Mouse (Mus musculus) right cerebral cortex, adult 18-20 months (tissue): ENCODE measurements around the gene Fam117b.

Source experiments
- DNase-seq: peaks from one replicate; pipeline ENCODE4 v3.0.0; 2022; ENCODE audit warnings: mixed read lengths

Gene Fam117b

DNA sequence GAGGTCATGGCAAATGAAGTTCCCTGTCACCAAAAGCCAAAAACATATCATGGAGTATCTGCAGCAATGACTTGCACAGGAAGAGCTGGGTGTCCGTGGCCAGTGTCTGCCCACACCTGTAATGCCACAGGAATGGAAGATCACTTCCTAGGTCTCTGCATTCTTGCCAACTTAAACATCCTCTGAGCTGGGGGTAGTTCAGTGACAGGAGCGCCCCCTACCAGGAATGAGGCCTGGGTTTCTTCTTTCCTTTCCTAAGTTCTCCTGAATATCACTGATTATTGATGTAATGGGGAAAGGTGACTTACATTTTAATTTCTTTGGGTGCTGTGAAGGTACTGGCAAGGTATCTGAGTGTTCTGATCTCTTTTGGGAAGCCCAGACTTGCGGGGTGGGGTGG, 82.8 kb downstream of the Fam117b start:
- DNase-seq: no peak

DNA sequence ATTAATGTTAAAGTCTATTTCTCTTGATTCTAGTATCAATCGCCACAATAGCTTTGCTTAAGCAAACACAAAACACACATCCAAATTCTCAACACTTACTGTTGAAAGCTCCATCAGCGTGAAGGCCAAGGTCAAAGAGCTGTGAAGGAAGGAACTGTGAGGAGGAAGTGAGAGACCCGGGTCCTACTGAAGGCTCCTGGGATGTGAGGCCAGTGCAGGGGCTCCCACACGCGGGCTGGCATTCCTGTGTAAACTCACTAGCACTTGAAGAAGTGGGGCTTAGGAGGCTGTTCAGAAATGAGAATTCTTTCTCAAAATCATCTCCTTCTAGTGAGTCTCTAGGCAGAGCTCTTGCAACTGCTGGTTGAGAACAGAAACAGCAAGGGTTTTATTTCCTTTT, 84.5 kb downstream of the Fam117b start:
- DNase-seq: no peak

DNA sequence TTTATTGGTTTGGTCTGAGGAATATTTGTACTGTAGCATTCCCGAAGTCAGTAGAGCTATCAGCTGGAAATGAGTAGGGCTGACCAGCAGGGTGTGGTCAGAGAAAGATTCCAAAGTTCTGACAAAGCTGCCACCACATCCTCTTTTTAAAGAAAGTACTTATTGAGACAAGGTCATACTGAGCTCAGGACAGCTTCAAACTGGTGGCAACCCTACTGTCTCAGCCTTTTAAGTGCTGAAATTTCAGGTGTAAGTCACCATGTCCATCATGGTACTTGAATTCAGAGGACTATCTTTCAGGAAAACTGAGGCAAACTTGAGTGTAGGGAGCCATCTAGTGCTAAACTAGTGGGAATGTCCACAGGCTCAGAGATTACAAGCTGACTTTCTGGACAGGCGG, 87.5 kb downstream of the Fam117b start:
- DNase-seq: no peak

DNA sequence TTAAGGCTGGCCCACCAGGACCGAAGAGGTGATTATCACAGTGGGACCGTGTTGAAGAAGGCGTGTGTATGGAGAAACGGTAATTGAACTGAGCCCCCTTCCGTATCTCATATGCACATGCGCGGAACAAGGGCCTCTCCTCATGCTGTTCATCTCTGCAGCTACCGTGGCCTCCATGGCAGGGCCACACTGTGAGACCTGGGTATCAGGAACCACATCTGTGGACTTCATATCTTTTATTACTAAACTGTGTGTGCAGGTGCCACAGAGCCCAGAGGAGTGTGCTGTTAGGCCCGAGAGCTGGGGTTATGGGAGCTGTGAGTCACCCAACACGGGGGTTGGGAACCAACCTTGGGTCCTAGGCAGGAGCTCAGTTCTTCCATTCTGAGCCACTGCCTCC, 94.5 kb downstream of the Fam117b start:
- DNase-seq: no peak

DNA sequence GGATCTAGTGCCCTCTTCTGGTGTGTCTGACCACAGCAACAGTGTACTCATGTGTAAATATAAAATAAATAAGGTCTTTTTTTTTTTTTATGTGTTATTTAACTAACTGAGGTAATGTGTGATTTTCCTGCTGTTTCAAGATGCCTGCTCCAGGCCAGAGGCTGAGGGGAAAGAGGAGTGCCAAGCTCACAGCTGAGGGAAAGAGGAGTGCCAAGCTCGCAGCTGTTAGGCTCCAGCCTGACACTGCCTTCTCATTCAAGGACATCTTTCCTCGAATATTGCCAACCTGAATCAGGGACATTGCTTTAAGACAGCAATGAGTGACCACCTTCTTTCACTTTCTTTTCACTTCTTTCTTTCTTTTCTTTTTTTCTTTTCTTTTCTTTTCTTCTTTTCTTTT, 95.9 kb downstream of the Fam117b start:
- DNase-seq: no peak

GRCm38 (mm10) chr1:60013779-60014178, 101.0 kb downstream of the Fam117b start:
- DNase-seq: no peak

DNA sequence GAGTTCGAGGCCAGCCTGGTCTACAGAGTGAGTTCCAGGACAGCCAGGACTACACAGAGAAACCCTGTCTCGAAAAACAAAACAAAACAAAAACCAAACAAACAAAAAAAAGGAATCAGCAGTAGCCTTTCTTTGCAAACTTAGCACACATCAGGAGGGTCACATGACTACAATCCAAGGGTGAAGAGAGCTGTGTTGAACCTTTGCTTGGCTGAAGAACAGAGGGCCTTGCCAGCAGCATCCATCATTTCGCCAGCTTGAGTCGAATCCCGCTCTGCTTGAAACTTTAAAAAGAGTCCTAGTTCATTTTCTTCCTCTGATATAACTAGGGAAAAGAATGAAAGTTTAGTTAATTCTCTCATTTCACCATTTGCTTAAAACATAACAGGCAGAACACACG, 102.7 kb downstream of the Fam117b start:
- DNase-seq: no peak

GRCm38 (mm10) chr1:60016136-60016611, 103.4 kb downstream of the Fam117b start:
- no peak for DNase-seq

- DNase-seq: no peak
Observed at GRCm38 (mm10) chr1:60017031-60017469, 104.2 kb downstream of the Fam117b start.
